Mouse (Mus musculus) intestine, embryonic 15.5 days (tissue): ENCODE data around the gene Tnnt1. TPM values are rescaled to one million over a fixed set of nuclear protein-coding genes. Genes with fewer than 3 reads are reported as not detected.

ENCODE experiments used
- ATAC-seq: fragments of 200-750 bp; cut with Nextera tagmentation; 2 replicates; pipeline ENCODE4 v1.8.0; 2017; ENCODE audit warnings: moderate TSS enrichment, moderate library complexity
- H3K27ac ChIP-seq: fragments of 300-500 bp; sonication (generic); 2 replicates; pipeline ENCODE4 v1.5.1; 2015; ENCODE audit warnings: mild to moderate bottlenecking, inconsistent platforms
- H3K27me3 ChIP-seq: fragments of 300-500 bp; sonication (generic); replicated peaks from 2 replicates; pipeline ENCODE4 v1.6.1; 2015; ENCODE audit warnings: inconsistent platforms
- H3K36me3 ChIP-seq: fragments of 300-500 bp; sonication (generic); 2 replicates; pipeline ENCODE4 v1.6.1; 2015; ENCODE audit warnings: inconsistent platforms
- H3K4me1 ChIP-seq: fragments of 300-500 bp; sonication (generic); replicated peaks from 2 replicates; pipeline ENCODE4 v1.6.1; 2015; ENCODE audit warnings: inconsistent platforms
- H3K4me2 ChIP-seq: fragments of 300-500 bp; sonication (generic); replicated peaks from 2 replicates; pipeline ENCODE4 v1.6.1; 2015; ENCODE audit warnings: mild to moderate bottlenecking, inconsistent platforms
- H3K4me3 ChIP-seq: fragments of 300-500 bp; sonication (generic); replicated peaks from 2 replicates; pipeline ENCODE4 v1.5.1; 2015; ENCODE audit warnings: inconsistent platforms
- H3K9ac ChIP-seq: fragments of 300-500 bp; sonication (generic); 2 replicates; pipeline ENCODE4 v1.6.1; 2015; ENCODE audit warnings: inconsistent platforms
- H3K9me3 ChIP-seq: fragments of 300-500 bp; sonication (generic); 2 replicates; pipeline ENCODE4 v1.6.1; 2016; ENCODE audit warnings: inconsistent platforms
- WGBS: fragments of 180-500 bp; shearing (Covaris S2); methylation state at CpG from one replicate; pipeline ENCODE4 v1.1.7; 2015; 5-methylcytosine and 5-hydroxymethylcytosine counted together
- polyA plus RNA-seq: library from polyadenylated mRNA; unstranded; fragments of >200 nt; fragmentation: Nextera tagmentation; extraction: Ambion mirVana; gene quantifications from 2 replicates; pipeline ENCODE4 v1.2.1, GENCODE M21; 2015

Gene Tnnt1
- polyA plus RNA-seq, 1 experiment from 2014 or later: 27.1 TPM

DNA sequence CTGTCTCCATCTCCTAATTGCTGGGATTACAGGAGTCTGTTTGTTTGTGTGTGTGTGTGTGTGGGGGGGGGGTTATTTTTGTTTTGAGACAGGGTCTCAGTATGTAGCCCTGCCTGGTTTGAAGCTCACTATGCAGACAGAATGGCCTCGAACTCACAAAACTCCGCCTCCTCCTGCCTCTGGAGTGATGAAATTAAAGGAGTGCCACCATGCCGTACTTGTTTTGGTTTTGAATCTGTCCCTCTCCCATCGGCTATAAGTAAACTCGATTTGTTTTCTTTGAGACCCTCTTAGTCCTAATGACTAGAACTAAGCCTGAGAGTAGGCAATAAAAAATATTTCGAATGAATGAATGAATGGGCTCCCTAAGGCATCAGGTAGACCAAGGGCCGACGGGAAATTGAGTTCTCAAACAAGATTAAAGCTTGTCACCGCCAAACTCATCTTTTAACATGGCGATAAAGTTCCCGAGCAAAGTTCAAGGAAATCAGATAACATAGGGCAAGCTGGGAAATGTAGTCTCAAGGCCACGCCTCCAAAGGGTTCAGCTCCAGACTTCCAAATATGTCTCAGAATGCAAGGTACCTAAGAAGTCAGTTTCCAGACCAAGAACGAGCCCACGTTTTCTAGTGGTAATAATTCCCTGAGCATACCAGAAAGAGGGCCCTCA is 13.6 kb downstream of the Tnnt1 start:
- Histone ChIP-seq H3K4me3 (peak overlapping the region; percentile 86), H3K4me2 (peak overlapping the region; percentile 79), H3K36me3 (no peaks in the 10 kb centered on the region), H3K4me1 (peaks cover 28% of the 10 kb centered on the region), H3K27ac (peak overlapping the region; percentile 85; the same call in 1 of the 2 replicates), H3K27me3 (no peaks in the 10 kb centered on the region), H3K9ac (no peak overlapping the region; the same call in 1 of the 2 replicates), H3K9me3 (no peaks in the 10 kb centered on the region)
- peak; percentile 16 for ATAC-seq
- WGBS: 9% methylated on average over 14 of the region's 14 CpGs

- no peaks in the 10 kb centered on the region for H3K27me3 ChIP-seq
- peak within 1 kb of the TSS; percentile 79 for H3K4me2 ChIP-seq
- H3K4me3 ChIP-seq: peak within 1 kb of the TSS; percentile 86
- peak within 1 kb of the TSS; percentile 94 for H3K9ac ChIP-seq
- no peaks in the 10 kb centered on the region for H3K9me3 ChIP-seq
- WGBS: under 1% methylated on average over 55 of the region's 62 CpGs
- H3K4me1 ChIP-seq: peaks cover 33% of the 10 kb centered on the region
- ATAC-seq: peak; percentile 96
- H3K36me3 ChIP-seq: peaks cover 3% of the 10 kb centered on the region; the same call in 1 of the 2 replicates
- peak within 1 kb of the TSS; percentile 85 for H3K27ac ChIP-seq
Observed at GRCm38 (mm10) chr7:4501558-4502397, 14.4 kb downstream of the Tnnt1 start, which contains the start of gene Ppp1r12c. Ppp1r12c (minus strand) TSS chr7:4501680.

GRCm38 (mm10) chr7:4500892-4501471 is 15.2 kb downstream of the Tnnt1 start:
- peak overlapping the region; percentile 85 for H3K27ac ChIP-seq
- peak; percentile 46 for ATAC-seq
- H3K27me3 ChIP-seq: no peaks in the 10 kb centered on the region
- WGBS: under 1% methylated on average over 51 of the region's 52 CpGs
- H3K36me3 ChIP-seq: peaks cover 7% of the 10 kb centered on the region; the same call in 1 of the 2 replicates
- H3K4me3 ChIP-seq: peak overlapping the region; percentile 86
- peak overlapping the region; percentile 94 for H3K9ac ChIP-seq
- H3K9me3 ChIP-seq: no peaks in the 10 kb centered on the region
- H3K4me1 ChIP-seq: peaks cover 33% of the 10 kb centered on the region
- peak overlapping the region; percentile 79 for H3K4me2 ChIP-seq

- Histone ChIP-seq H3K27ac (peak overlapping the region; percentile 54; the same call in 1 of the 2 replicates), H3K4me3 (peak overlapping the region; percentile 1; the same call in 1 of the 2 replicates), H3K4me1 (peaks cover 33% of the 10 kb centered on the region), H3K9ac (no peak overlapping the region), H3K27me3 (no peaks in the 10 kb centered on the region), H3K36me3 (peaks cover 20% of the 10 kb centered on the region), H3K4me2 (peak overlapping the region; percentile 79), H3K9me3 (no peaks in the 10 kb centered on the region)
- ATAC-seq: no peak
- WGBS: 80% methylated on average over 4 of the region's 4 CpGs
Observed at GRCm38 (mm10) chr7:4499034-4499433, 17.1 kb downstream of the Tnnt1 start.

GRCm38 (mm10) chr7:4498251-4498650 is 17.9 kb downstream of the Tnnt1 start:
- Histone ChIP-seq H3K4me2 (peak overlapping the region; percentile 79), H3K36me3 (peaks cover 20% of the 10 kb centered on the region), H3K4me1 (peaks cover 33% of the 10 kb centered on the region), H3K27me3 (no peaks in the 10 kb centered on the region), H3K9me3 (no peaks in the 10 kb centered on the region), H3K9ac (peak overlapping the region; percentile 23; the same call in 1 of the 2 replicates), H3K27ac (peak overlapping the region; percentile 54; the same call in 1 of the 2 replicates), H3K4me3 (peak overlapping the region; percentile 6; the same call in 1 of the 2 replicates)
- 24% methylated on average over 9 of the region's 9 CpGs for WGBS
- 0 out of 2 replicates have a peak, but pooled peaks have one; percentile 2 for ATAC-seq

GRCm38 (mm10) chr7:4497271-4497903 is 18.8 kb downstream of the Tnnt1 start:
- ATAC-seq: no peak
- Histone ChIP-seq H3K4me2 (peak overlapping the region; percentile 79), H3K27me3 (no peaks in the 10 kb centered on the region), H3K9me3 (no peaks in the 10 kb centered on the region), H3K4me1 (peaks cover 38% of the 10 kb centered on the region), H3K27ac (no peak overlapping the region), H3K36me3 (peaks cover 20% of the 10 kb centered on the region), H3K4me3 (no peak overlapping the region), H3K9ac (no peak overlapping the region)
- 89% methylated on average over 9 of the region's 9 CpGs for WGBS

- Histone ChIP-seq H3K4me3 (no peak overlapping the region), H3K27ac (no peak overlapping the region), H3K4me2 (no peak overlapping the region), H3K36me3 (peaks cover 20% of the 10 kb centered on the region), H3K9me3 (no peaks in the 10 kb centered on the region), H3K9ac (no peak overlapping the region), H3K27me3 (no peaks in the 10 kb centered on the region), H3K4me1 (peaks cover 38% of the 10 kb centered on the region)
- no peak for ATAC-seq
- 90% methylated on average over 3 of the region's 3 CpGs for WGBS
Observed at GRCm38 (mm10) chr7:4496468-4496867, 19.7 kb downstream of the Tnnt1 start.

DNA sequence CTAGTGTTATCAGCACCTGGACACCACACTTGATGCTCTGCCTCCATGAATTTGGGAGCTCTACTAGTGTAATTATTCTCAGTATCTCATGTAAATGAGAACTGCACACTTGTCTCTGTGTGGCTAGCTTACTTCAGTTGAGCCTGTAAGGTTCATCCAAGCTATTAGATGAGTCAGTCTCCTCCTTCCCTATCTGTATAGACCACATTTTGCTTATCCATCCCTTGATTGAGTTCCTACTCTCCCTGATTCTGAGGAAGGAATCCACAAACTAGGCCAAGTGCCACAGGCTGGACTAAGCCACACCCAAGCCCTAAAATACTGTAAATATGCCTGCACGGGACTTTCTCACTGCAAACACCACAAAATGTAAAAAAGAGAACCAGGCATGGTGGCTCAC is 22.2 kb downstream of the Tnnt1 start:
- Histone ChIP-seq H3K9me3 (no peaks in the 10 kb centered on the region), H3K4me3 (no peak overlapping the region), H3K27ac (no peak overlapping the region), H3K27me3 (no peaks in the 10 kb centered on the region), H3K36me3 (peaks cover 28% of the 10 kb centered on the region), H3K4me2 (no peak overlapping the region), H3K9ac (no peak overlapping the region), H3K4me1 (peaks cover 24% of the 10 kb centered on the region)
- WGBS: 53% methylated on average over 1 of the region's 1 CpGs
- ATAC-seq: no peak

GRCm38 (mm10) chr7:4492284-4493224 is 23.6 kb downstream of the Tnnt1 start:
- H3K4me1 ChIP-seq: peaks cover 14% of the 10 kb centered on the region
- H3K27ac ChIP-seq: peak overlapping the region; percentile 27; the same call in 1 of the 2 replicates
- H3K4me3 ChIP-seq: no peak overlapping the region
- H3K4me2 ChIP-seq: no peak overlapping the region
- H3K9ac ChIP-seq: no peak overlapping the region; the same call in 1 of the 2 replicates
- WGBS: 76% methylated on average over 13 of the region's 13 CpGs
- ATAC-seq: no peak
- H3K9me3 ChIP-seq: no peaks in the 10 kb centered on the region
- no peaks in the 10 kb centered on the region for H3K27me3 ChIP-seq
- peaks cover 28% of the 10 kb centered on the region for H3K36me3 ChIP-seq

- no peak overlapping the region for H3K27ac ChIP-seq
- WGBS: 73% methylated on average over 6 of the region's 6 CpGs
- peaks cover 9% of the 10 kb centered on the region for H3K4me1 ChIP-seq
- H3K4me3 ChIP-seq: no peak overlapping the region
- peaks cover 23% of the 10 kb centered on the region for H3K36me3 ChIP-seq
- no peaks in the 10 kb centered on the region for H3K27me3 ChIP-seq
- no peaks in the 10 kb centered on the region for H3K9me3 ChIP-seq
- no peak; the same call in 1 of the 2 replicates for ATAC-seq
- no peak overlapping the region for H3K4me2 ChIP-seq
- H3K9ac ChIP-seq: no peak overlapping the region
Observed at GRCm38 (mm10) chr7:4491308-4491707, 24.9 kb downstream of the Tnnt1 start.

- H3K27me3 ChIP-seq: no peaks in the 10 kb centered on the region
- peaks cover 33% of the 10 kb centered on the region for H3K36me3 ChIP-seq
- H3K9ac ChIP-seq: no peak overlapping the region
- no peak for ATAC-seq
- no peaks in the 10 kb centered on the region for H3K9me3 ChIP-seq
- H3K4me2 ChIP-seq: no peak overlapping the region
- peaks cover 17% of the 10 kb centered on the region for H3K4me1 ChIP-seq
- WGBS: 85% methylated on average over 12 of the region's 12 CpGs
- no peak overlapping the region for H3K27ac ChIP-seq
- H3K4me3 ChIP-seq: no peak overlapping the region
Observed at GRCm38 (mm10) chr7:4482281-4482680, 33.9 kb downstream of the Tnnt1 start.
